Mouse (Mus musculus) CH12.LX (cell line): Measurements from ENCODE around the gene Atp10a. TPM values are rescaled to one million over a fixed set of nuclear protein-coding genes. Genes with fewer than 3 reads are reported as not detected.

Experiments used
- DNase-seq: peaks from one replicate; pipeline ENCODE4 v3.0.0-alpha.2; 2013; ENCODE audit errors: extremely low read depth
- H3K27ac ChIP-seq: 2 replicates; pipeline ENCODE4 v1.5.1; 2012; ENCODE audit warnings: low read depth, mild to moderate bottlenecking, control low read depth, moderate library complexity; ENCODE audit not compliant: insufficient read depth
- H3K27me3 ChIP-seq: replicated peaks from 2 replicates; pipeline ENCODE3; 2012; ENCODE audit warnings: inconsistent platforms
- H3K36me3 ChIP-seq, 2 experiments: replicated peaks in 1 of 2; 2 replicates each; pipeline versions ENCODE3 to v1.6.1; 2012; ENCODE audit warnings: inconsistent platforms in 1 of 2, low read length in 1 of 2, mild to moderate bottlenecking in 1 of 2, mixed read lengths in 1 of 2, moderate library complexity in 1 of 2; ENCODE audit not compliant: control insufficient read depth in 1 of 2, insufficient read depth in 1 of 2
- H3K4me1 ChIP-seq, 2 experiments: 2 replicates each; pipeline ENCODE4 v1.6.1; 2012; ENCODE audit warnings: inconsistent platforms in 1 of 2, moderate library complexity in 1 of 2; ENCODE audit not compliant: insufficient read depth in 2 of 2, control insufficient read depth in 1 of 2
- H3K4me2 ChIP-seq: 2 replicates; pipeline ENCODE4 v1.6.1; 2012; ENCODE audit warnings: low read depth, mild to moderate bottlenecking, control low read depth; ENCODE audit not compliant: poor library complexity, insufficient read depth, severe bottlenecking
- H3K4me3 ChIP-seq, 3 experiments: fragments of 150-350 bp in 1 of 3; sonication (generic) in 1 of 3; replicated peaks in 1 of 3; 2 replicates each; pipeline versions ENCODE3 to v1.5.1; 2011 to 2012; ENCODE audit warnings: low read depth in 2 of 3, low read length in 2 of 3, mild to moderate bottlenecking in 2 of 3, moderate library complexity in 2 of 3, control low read depth in 1 of 3, improper control_type of control experiment in 1 of 3, inconsistent platforms in 1 of 3, mixed read lengths in 1 of 3; ENCODE audit not compliant: poor library complexity in 1 of 3
- H3K79me2 ChIP-seq: replicated peaks from 2 replicates; pipeline ENCODE4 v1.6.1; 2012; ENCODE audit warnings: mild to moderate bottlenecking, moderate library complexity; ENCODE audit not compliant: control insufficient read depth, poor library complexity, insufficient read depth, severe bottlenecking; ENCODE audit errors: extremely low read depth
- H3K9ac ChIP-seq: 2 replicates; pipeline ENCODE4 v1.6.1; 2012; ENCODE audit warnings: low read depth, mild to moderate bottlenecking, control low read depth, moderate library complexity; ENCODE audit not compliant: insufficient read depth
- H3K9me3 ChIP-seq: replicated peaks from 2 replicates; pipeline ENCODE3; 2012; ENCODE audit warnings: low read length, inconsistent platforms, mixed read lengths
- CHD2 ChIP-seq: IDR thresholded peaks from 2 replicates; pipeline ENCODE4 v1.6.1; 2011; ENCODE audit warnings: low read length, improper control_type of control experiment
- ETS1 ChIP-seq: conservative IDR thresholded peaks from 2 replicates; pipeline ENCODE4 v1.6.1; 2012; ENCODE audit warnings: low read depth, mild to moderate bottlenecking, inconsistent platforms, low read length, improper control_type of control experiment, moderate library complexity
- IRF4 ChIP-seq: IDR thresholded peaks from 2 replicates; pipeline ENCODE4 v1.6.1; 2014; ENCODE audit warnings: low read depth, mild to moderate bottlenecking, inconsistent platforms, low read length, improper control_type of control experiment
- JUN ChIP-seq: IDR thresholded peaks from 2 replicates; pipeline ENCODE4 v1.6.1; 2011; ENCODE audit warnings: low read depth, mild to moderate bottlenecking, low read length, improper control_type of control experiment, moderate library complexity; ENCODE audit not compliant: insufficient read depth
- MAFK ChIP-seq: IDR thresholded peaks from 2 replicates; pipeline ENCODE4 v1.6.1; 2011; ENCODE audit warnings: low read length, improper control_type of control experiment; ENCODE audit not compliant: insufficient replicate concordance
- MAZ ChIP-seq: IDR thresholded peaks from 2 replicates; pipeline ENCODE4 v1.6.1; 2012; ENCODE audit warnings: low read depth, mild to moderate bottlenecking, inconsistent platforms, low read length, improper control_type of control experiment, moderate library complexity
- MEF2A ChIP-seq: IDR thresholded peaks from 2 replicates; pipeline ENCODE4 v1.6.1; 2014; ENCODE audit warnings: low read depth, mild to moderate bottlenecking, inconsistent platforms, low read length, improper control_type of control experiment, borderline replicate concordance
- MXI1 ChIP-seq: IDR thresholded peaks from 2 replicates; pipeline ENCODE4 v1.6.1; 2011; ENCODE audit warnings: mild to moderate bottlenecking, low read depth, low read length, improper control_type of control experiment
- MYC ChIP-seq: IDR thresholded peaks from 2 replicates; pipeline ENCODE4 v1.6.1; 2011; ENCODE audit warnings: low read depth, mild to moderate bottlenecking, improper control_type of control experiment, low read length
- POLR2A ChIP-seq: IDR thresholded peaks from 2 replicates; pipeline ENCODE4 v1.6.1; 2011; ENCODE audit warnings: low read depth, mild to moderate bottlenecking, improper control_type of control experiment, low read length
- RAD21 ChIP-seq: IDR thresholded peaks from 2 replicates; pipeline ENCODE4 v1.6.1; 2011; ENCODE audit warnings: low read depth, mild to moderate bottlenecking, low read length, improper control_type of control experiment, moderate library complexity
- RCOR1 ChIP-seq: conservative IDR thresholded peaks from 2 replicates; pipeline ENCODE4 v1.6.1; 2012; ENCODE audit warnings: low read depth, mild to moderate bottlenecking, inconsistent platforms, low read length, improper control_type of control experiment
- TCF12 ChIP-seq: IDR thresholded peaks from 2 replicates; pipeline ENCODE4 v1.6.1; 2014; ENCODE audit warnings: low read depth, mild to moderate bottlenecking, inconsistent platforms, low read length, improper control_type of control experiment
- USF2 ChIP-seq: conservative IDR thresholded peaks from 2 replicates; pipeline ENCODE4 v1.6.1; 2011; ENCODE audit warnings: low read depth, low read length, improper control_type of control experiment
- ZKSCAN1 ChIP-seq: IDR thresholded peaks from 2 replicates; pipeline ENCODE4 v1.6.1; 2012; ENCODE audit warnings: low read depth, inconsistent platforms, low read length, improper control_type of control experiment, borderline replicate concordance
- dilution Hi-C: fragments of 300-500 bp; cut with MboI; formaldehyde crosslinking; loops from 2 replicates; pipeline ENCODE4 v1.14.3; 2020; ENCODE audit warnings: low sequenced_read_pairs; ENCODE audit not compliant: extremely low pct_unique_long_range_greater_than_20kb, extremely low pct_ligation_motif_present
- in situ Hi-C: fragments of 300-500 bp; cut with MboI; formaldehyde crosslinking; loops from 3 replicates; pipeline ENCODE4 v1.14.3; 2019; ENCODE audit warnings: low sequenced_read_pairs, low pct_ligation_motif_present, low pct_unique_long_range_greater_than_20kb, mixed read lengths
- polyA plus RNA-seq: library from polyadenylated mRNA; unstranded; fragments of >175 nt; gene quantifications from 2 replicates; pipeline ENCODE4 v1.2.1, GENCODE M21; 2012; ENCODE audit warnings: low read depth; ENCODE audit not compliant: insufficient read length
- total RNA-seq, 2 experiments: library from RNA; depleted of rRNA; stranded (reverse); fragments of 300-350 nt in 1 of 2; fragments of >200 nt in 1 of 2; gene quantifications; 2 replicates each; pipeline ENCODE4 v1.2.3; 2012 to 2014

Atp10a gene
- total and polyA plus RNA-seq, 3 experiments, result not detected

DNA sequence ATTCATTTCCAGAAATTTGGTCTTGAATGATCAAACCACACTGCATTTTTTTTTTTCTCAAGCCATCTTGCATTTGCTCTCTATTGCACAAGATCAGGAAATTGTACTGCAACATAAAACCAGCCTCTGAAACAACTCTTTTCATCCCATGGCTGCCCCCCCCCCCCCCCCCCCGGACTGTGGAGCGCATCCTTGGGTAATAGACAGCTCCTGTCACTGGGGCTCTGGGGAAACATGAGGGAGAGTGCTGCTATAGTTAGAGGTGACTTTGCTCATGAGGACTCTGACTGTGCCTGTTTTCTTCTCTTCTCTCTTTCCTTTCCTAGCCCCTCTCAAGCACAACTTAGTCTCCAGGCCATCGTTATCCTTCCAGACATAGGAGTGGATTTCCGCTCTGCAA lies 131.6 kb downstream of the Atp10a start:
- in situ Hi-C loops, result no loop called here
- H3K36me3 ChIP-seq, result no peaks in the 10 kb centered on the region

DNA sequence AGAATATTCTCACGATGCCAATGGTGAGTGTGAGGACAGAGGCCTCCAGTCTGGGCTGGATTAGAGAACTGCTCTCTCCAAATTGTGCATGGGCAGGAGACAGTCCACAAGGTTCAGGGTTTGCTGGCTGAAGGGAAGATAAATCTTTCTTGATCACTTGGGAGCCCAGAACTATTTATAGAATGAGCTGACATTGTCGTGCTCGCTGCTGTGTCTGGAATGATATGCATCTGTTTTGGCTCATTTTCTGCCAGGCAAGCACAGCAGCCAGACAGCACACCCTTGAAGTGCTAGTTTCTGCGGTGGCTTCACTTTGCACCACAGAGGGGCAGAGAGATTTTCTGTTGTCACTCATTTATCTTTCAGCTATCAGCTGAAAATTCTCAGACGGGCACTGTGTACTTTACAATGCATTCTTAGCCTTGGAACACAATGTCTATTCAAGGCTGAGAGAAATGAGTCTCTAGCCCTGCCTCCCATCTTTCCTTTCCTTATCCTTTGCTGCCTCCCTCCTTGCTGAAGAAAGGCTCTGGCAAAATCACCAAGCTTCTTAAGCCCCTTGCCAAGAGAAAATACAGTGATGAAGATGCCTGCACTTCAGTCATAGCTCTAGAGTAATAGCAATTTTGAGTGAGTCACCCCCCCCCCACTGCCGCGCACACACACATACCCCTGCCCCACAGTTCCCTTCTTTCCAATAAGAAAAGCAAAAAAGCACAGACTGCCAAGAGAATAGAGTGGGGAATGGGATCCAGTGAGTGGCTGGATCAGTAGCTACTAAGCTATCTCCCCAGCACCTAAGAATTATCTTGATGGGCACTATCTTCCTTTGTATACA lies 132.7 kb downstream of the Atp10a start:
- no peak overlapping the region for H3K4me2 ChIP-seq
- no peak for DNase-seq
- in situ Hi-C loops (no loop called here), dilution Hi-C loops (no loop called here)
- TF ChIP-seq ETS1, result no peak
- TF ChIP-seq JUN, result no peak
- TF ChIP-seq ZKSCAN1, result no peak
- TF ChIP-seq MXI1, result no peak
- no peak for TF ChIP-seq RCOR1
- no peak overlapping the region for H3K9ac ChIP-seq
- no peaks in the 10 kb centered on the region for H3K79me2 ChIP-seq
- H3K27me3 ChIP-seq, result no peaks in the 10 kb centered on the region
- no peak overlapping the region for H3K4me3 ChIP-seq
- H3K9me3 ChIP-seq, result peaks cover 66% of the 10 kb centered on the region
- H3K4me1 ChIP-seq, result no peaks in the 10 kb centered on the region
- no peaks in the 10 kb centered on the region for H3K36me3 ChIP-seq
- no peak overlapping the region for H3K27ac ChIP-seq

More for the DNA sequence above, 131.6 kb downstream of the Atp10a start:
- Histone ChIP-seq H3K79me2 (no peaks in the 10 kb centered on the region), H3K9ac (no peak overlapping the region), H3K4me3 (no peak overlapping the region), H3K27ac (no peak overlapping the region), H3K4me2 (no peak overlapping the region)
- TF ChIP-seq POLR2A, result no peak
- TF ChIP-seq USF2, result no peak
- no peak for TF ChIP-seq MYC
- TF ChIP-seq RCOR1, result no peak
- no peak for TF ChIP-seq MAZ
- TF ChIP-seq MEF2A, result no peak
- no peak for TF ChIP-seq JUN
- no peak for TF ChIP-seq TCF12
- no peak for TF ChIP-seq MAFK
- no peak for TF ChIP-seq IRF4
- no peak for TF ChIP-seq RAD21
- no peak for TF ChIP-seq CHD2
- TF ChIP-seq, all 38 proteins: peak for 0
- dilution Hi-C loops, result no loop called here
- Histone ChIP-seq H3K27me3 (no peaks in the 10 kb centered on the region), H3K9me3 (peaks cover 61% of the 10 kb centered on the region), H3K4me1 (no peaks in the 10 kb centered on the region)
- DNase-seq, result no peak
